Mouse (Mus musculus) macrophage (primary cell): Measurements from ENCODE around the gene Wsb1. TPM values are rescaled to one million over a fixed set of nuclear protein-coding genes. Genes with fewer than 3 reads are reported as not detected.
A peak's percentile ranks its signal among the peaks of the same experiment; 100 is the strongest.
"Not testable (repeated sequence)": the region's sequence is repeated elsewhere in the genome, so short reads cannot be mapped to it uniquely, and the experiment has no call there.

ENCODE experiments used
- H3K27ac ChIP-seq: fragments of 350-480 bp; formaldehyde crosslinking; 2 replicates; pipeline ENCODE4 v1.9.0; 2021
- H3K36me3 ChIP-seq: fragments of 350-480 bp; formaldehyde crosslinking; 2 replicates; pipeline ENCODE4 v1.9.0; 2021; ENCODE audit errors: inconsistent target
- H3K4me3 ChIP-seq: fragments of 350-480 bp; formaldehyde crosslinking; 2 replicates; pipeline ENCODE4 v1.9.0; 2021; ENCODE audit errors: inconsistent target
- H3K79me2 ChIP-seq: fragments of 350-480 bp; formaldehyde crosslinking; 2 replicates; pipeline ENCODE4 v1.9.0; 2021; ENCODE audit errors: inconsistent target
- WGBS: methylation state at CpG from one replicate; pipeline ENCODE4 v1.1.7; 2026; ENCODE audit warnings: inconsistent platforms; ENCODE audit not compliant: missing documents; 5-methylcytosine and 5-hydroxymethylcytosine counted together
- polyA plus RNA-seq: library from polyadenylated mRNA; stranded (reverse); fragments of 250-400 nt; gene quantifications from 3 replicates; pipeline ENCODE4 v1.2.4, GENCODE M21; 2018; ENCODE audit warnings: inconsistent platforms

Gene Wsb1
- polyA plus RNA-seq, 1 experiment from 2014 or later, result 75.5 TPM

GRCm38 (mm10) chr11:79287447-79287846 is 33.0 kb upstream of the Wsb1 start:
- Histone ChIP-seq H3K27ac (peak overlapping the region; percentile 97), H3K4me3 (no peak overlapping the region)
- WGBS, result 0% methylated on average over 6 of the region's 6 CpGs

GRCm38 (mm10) chr11:79286305-79286799 is 31.9 kb upstream of the Wsb1 start:
- Histone ChIP-seq H3K79me2 (no peaks in the 10 kb centered on the region; the same call in 1 of the 2 replicates), H3K4me3 (no peak overlapping the region), H3K27ac (peak overlapping the region; percentile 97), H3K36me3 (no peaks in the 10 kb centered on the region)
- 11% methylated on average over 9 of the region's 9 CpGs for WGBS

More at GRCm38 (mm10) chr11:79287447-79287846, 33.0 kb upstream of the Wsb1 start:
- Histone ChIP-seq H3K79me2 (no peaks in the 10 kb centered on the region; the same call in 1 of the 2 replicates), H3K36me3 (no peaks in the 10 kb centered on the region)

GRCm38 (mm10) chr11:79283350-79284030 is 29.0 kb upstream of the Wsb1 start:
- no peaks in the 10 kb centered on the region for H3K36me3 ChIP-seq
- 93% methylated on average over 4 of the region's 4 CpGs for WGBS
- H3K79me2 ChIP-seq, result peaks cover 10% of the 10 kb centered on the region; the same call in 1 of the 2 replicates
- H3K27ac ChIP-seq, result no peak overlapping the region
- H3K4me3 ChIP-seq, result no peak overlapping the region

- Histone ChIP-seq H3K27ac (no peak overlapping the region), H3K36me3 (no peaks in the 10 kb centered on the region), H3K4me3 (no peak overlapping the region), H3K79me2 (peaks cover 10% of the 10 kb centered on the region; the same call in 1 of the 2 replicates)
- 94% methylated on average over 5 of the region's 5 CpGs for WGBS
These were observed 26.9 kb upstream of the Wsb1 start for GRCm38 (mm10) chr11:79281396-79281795.

GRCm38 (mm10) chr11:79279732-79280405 is 25.4 kb upstream of the Wsb1 start:
- Histone ChIP-seq H3K36me3 (no peaks in the 10 kb centered on the region), H3K4me3 (peak overlapping the region; percentile 48), H3K79me2 (peaks cover 10% of the 10 kb centered on the region; the same call in 1 of the 2 replicates), H3K27ac (peak overlapping the region; percentile 93)
- 47% methylated on average over 2 of the region's 2 CpGs for WGBS

- Histone ChIP-seq H3K36me3 (no peaks in the 10 kb centered on the region), H3K27ac (no peak overlapping the region), H3K79me2 (no peaks in the 10 kb centered on the region), H3K4me3 (no peak overlapping the region)
- WGBS, result 96% methylated on average over 3 of the region's 4 CpGs
These were observed 19.3 kb upstream of the Wsb1 start for GRCm38 (mm10) chr11:79273757-79274156.

- no peak overlapping the region for H3K27ac ChIP-seq
- H3K36me3 ChIP-seq, result no peaks in the 10 kb centered on the region
- 94% methylated on average over 3 of the region's 4 CpGs for WGBS
- no peaks in the 10 kb centered on the region for H3K79me2 ChIP-seq
- H3K4me3 ChIP-seq, result no peak overlapping the region
These were observed 18.6 kb upstream of the Wsb1 start for GRCm38 (mm10) chr11:79273039-79273438.

GRCm38 (mm10) chr11:79267171-79267570 is 12.7 kb upstream of the Wsb1 start:
- Histone ChIP-seq H3K79me2 (no peaks in the 10 kb centered on the region), H3K36me3 (no peaks in the 10 kb centered on the region), H3K4me3 (no peak overlapping the region), H3K27ac (no peak overlapping the region)
- 50% methylated on average over 1 of the region's 1 CpGs for WGBS

- Histone ChIP-seq H3K4me3 (no peak overlapping the region), H3K27ac (no peak overlapping the region), H3K36me3 (no peaks in the 10 kb centered on the region), H3K79me2 (no peaks in the 10 kb centered on the region)
- 77% methylated on average over 3 of the region's 3 CpGs for WGBS
These were observed 9.9 kb upstream of the Wsb1 start for GRCm38 (mm10) chr11:79264376-79264775.

GRCm38 (mm10) chr11:79260126-79260525 is 5.7 kb upstream of the Wsb1 start:
- not testable (repeated sequence) for H3K36me3 ChIP-seq, H3K79me2 ChIP-seq, H3K4me3 ChIP-seq, H3K27ac ChIP-seq
- 100% methylated on average over 2 of the region's 4 CpGs for WGBS

- Histone ChIP-seq H3K36me3 (no peaks in the 10 kb centered on the region), H3K4me3 (no peak overlapping the region), H3K79me2 (peaks cover 7% of the 10 kb centered on the region), H3K27ac (no peak overlapping the region)
- WGBS, result 80% methylated on average over 5 of the region's 6 CpGs
These were observed 4.3 kb upstream of the Wsb1 start for GRCm38 (mm10) chr11:79258738-79259137.

GRCm38 (mm10) chr11:79253542-79254390 is 705 bp downstream of the Wsb1 start:
- peak overlapping the region; percentile 92 for H3K4me3 ChIP-seq
- WGBS, result under 1% methylated on average over 44 of the region's 49 CpGs
- peaks cover 23% of the 10 kb centered on the region; the same call in 1 of the 2 replicates for H3K36me3 ChIP-seq
- H3K79me2 ChIP-seq, result peaks cover 57% of the 10 kb centered on the region
- peak overlapping the region; percentile 91 for H3K27ac ChIP-seq

- Histone ChIP-seq H3K79me2 (peaks cover 65% of the 10 kb centered on the region), H3K27ac (peak overlapping the region; percentile 91), H3K4me3 (peak overlapping the region; percentile 92), H3K36me3 (peaks cover 31% of the 10 kb centered on the region; the same call in 1 of the 2 replicates)
- 2% methylated on average over 6 of the region's 6 CpGs for WGBS
These were observed 1.5 kb downstream of the Wsb1 start for GRCm38 (mm10) chr11:79252881-79253541.

GRCm38 (mm10) chr11:79239024-79239423 is 15.4 kb downstream of the Wsb1 start:
- Histone ChIP-seq H3K27ac (no peak overlapping the region), H3K36me3 (peaks cover 66% of the 10 kb centered on the region), H3K79me2 (peaks cover 36% of the 10 kb centered on the region), H3K4me3 (no peak overlapping the region)
- 98% methylated on average over 7 of the region's 7 CpGs for WGBS
